Mouse (Mus musculus): ENCODE data around the gene Pbx4. TPM values are rescaled to one million over a fixed set of nuclear protein-coding genes. Genes with fewer than 3 reads are reported as not detected.

The Pbx4 gene
- polyA plus RNA-seq, 1 experiment from 2014 or later: 8.5 TPM

DNA sequence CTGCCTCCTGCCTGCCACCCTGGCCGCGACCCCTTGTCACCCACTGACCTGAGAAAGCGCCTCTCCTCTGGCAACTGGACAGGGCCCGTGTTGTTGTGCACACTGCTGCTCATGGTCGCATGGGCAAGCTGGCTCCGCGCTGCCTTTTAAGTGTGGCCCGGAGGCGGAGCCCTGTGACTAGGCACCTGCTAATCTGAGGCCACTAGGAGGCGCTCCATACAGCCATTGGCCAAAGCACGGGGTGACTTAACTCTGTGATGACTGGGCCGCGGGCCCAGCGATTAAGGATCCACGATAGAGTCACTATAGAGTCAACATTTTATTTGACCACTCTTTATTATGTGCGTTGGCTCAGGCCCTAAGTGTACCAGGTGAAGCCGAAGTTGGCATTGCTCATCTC lies 61.6 kb downstream of the Pbx4 start:
- peaks cover 57% of the 10 kb centered on the region for H3K36me3 ChIP-seq
- H3K4me3 ChIP-seq: no peak overlapping the region
- no peak for ATAC-seq (ENCODE audit: low FRiP score, low read depth)
- H3K4me1 ChIP-seq: peaks cover 35% of the 10 kb centered on the region
- peaks cover 39% of the 10 kb centered on the region for H3K27me3 ChIP-seq
- no peak overlapping the region for H3K9ac ChIP-seq
- H3K9me3 ChIP-seq: no peaks in the 10 kb centered on the region
- WGBS: 45% methylated on average over 17 of the region's 17 CpGs
- H3K4me2 ChIP-seq (replicated peaks): no peak overlapping the region
- no peak overlapping the region for H3K27ac ChIP-seq

DNA sequence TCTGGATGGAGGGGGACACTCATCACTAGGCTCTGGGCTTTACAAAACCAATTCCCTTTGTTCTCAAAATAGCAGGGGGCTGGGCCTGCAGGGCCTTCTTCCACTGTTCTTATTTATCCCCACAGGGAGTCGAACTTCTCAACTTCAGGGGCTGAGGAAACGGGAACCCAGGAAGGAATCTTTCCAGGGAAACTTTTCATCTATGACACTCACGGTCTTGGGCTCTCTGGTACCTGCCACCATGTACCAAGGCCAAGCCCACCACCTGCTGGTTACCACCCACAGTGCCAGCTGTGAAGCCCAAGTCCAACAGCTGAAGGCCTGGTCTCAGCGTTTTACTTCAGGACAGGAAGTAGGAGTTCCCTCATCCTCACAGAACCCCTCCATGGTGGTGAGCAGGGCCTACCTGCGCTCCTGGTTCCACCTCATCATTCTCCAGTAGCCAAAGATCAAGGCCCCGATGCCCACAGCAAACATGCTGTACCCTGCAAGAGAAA lies 62.6 kb downstream of the Pbx4 start:
- peaks cover 29% of the 10 kb centered on the region for H3K27me3 ChIP-seq
- 66% methylated on average over 6 of the region's 6 CpGs for WGBS
- H3K4me1 ChIP-seq: peaks cover 36% of the 10 kb centered on the region
- H3K9ac ChIP-seq: 0 out of 2 replicates have a peak overlapping the region, but pooled peaks have one; percentile 4
- no peak for ATAC-seq (ENCODE audit: low FRiP score, low read depth)
- no peak overlapping the region for H3K4me3 ChIP-seq
- no peak overlapping the region for H3K4me2 ChIP-seq (replicated peaks)
- peaks cover 63% of the 10 kb centered on the region for H3K36me3 ChIP-seq
- no peak overlapping the region for H3K27ac ChIP-seq
- H3K9me3 ChIP-seq: no peaks in the 10 kb centered on the region

DNA sequence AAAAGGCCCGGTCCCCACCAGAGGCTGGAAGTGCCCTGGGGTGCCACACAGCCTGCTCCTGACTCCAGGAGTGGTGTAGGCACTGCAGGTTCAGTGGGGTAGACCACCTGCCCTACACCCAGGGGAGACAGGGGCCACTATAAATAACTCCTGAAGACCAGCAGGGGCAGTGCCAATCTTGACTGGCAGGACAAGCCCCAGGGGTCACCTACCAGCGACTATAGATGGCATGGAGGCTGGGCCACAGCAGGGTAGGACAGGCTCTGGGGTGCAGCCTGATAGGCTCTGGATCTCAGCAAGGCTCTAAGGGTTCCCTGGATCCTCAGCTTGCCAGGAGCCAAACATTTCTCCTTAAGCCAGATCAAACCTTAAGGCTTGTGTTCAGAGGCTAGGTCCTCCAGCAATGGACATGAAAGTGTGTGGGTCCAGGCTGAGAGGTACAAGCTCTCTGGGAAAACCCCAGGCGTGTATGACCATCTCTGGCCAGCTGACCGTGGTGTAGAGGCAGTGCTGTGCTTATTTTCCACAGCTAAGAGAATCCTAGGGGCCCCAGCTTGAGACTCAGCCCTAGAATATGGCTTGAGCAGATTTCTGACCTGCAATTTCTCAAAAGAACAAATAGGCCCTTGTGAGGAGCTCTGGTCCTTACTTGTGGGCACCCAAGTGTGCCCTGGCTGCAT lies 63.6 kb downstream of the Pbx4 start:
- Histone ChIP-seq H3K27me3 (peaks cover 19% of the 10 kb centered on the region), H3K9ac (0 out of 2 replicates have a peak overlapping the region, but pooled peaks have one; percentile 9), H3K9me3 (no peaks in the 10 kb centered on the region), H3K4me2 (replicated peaks) (no peak overlapping the region), H3K27ac (no peak overlapping the region), H3K36me3 (peaks cover 63% of the 10 kb centered on the region), H3K4me1 (peaks cover 45% of the 10 kb centered on the region), H3K4me3 (no peak overlapping the region)
- 70% methylated on average over 4 of the region's 4 CpGs for WGBS
- ATAC-seq (ENCODE audit: low FRiP score, low read depth): no peak

DNA sequence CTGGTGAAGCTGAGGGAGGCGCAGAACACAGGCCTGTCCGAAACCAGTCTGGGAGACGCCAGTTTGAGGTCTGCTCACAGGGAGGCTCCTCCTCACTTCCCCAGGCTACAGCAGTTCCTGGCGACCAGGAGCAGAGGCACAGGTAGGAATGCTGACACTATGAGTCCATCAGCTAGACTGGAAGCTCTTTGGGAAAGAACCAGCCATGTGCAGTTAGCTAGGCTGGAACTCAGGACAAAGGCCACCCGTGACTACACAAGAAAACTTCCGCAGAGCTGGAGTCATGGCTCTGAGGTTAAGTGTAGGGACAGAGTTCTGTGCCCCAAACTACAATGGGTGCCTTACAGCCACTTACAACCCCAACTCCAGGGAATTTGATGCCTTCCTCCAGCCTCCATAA lies 65.6 kb downstream of the Pbx4 start:
- H3K27me3 ChIP-seq: no peaks in the 10 kb centered on the region
- H3K27ac ChIP-seq: no peak overlapping the region
- H3K9me3 ChIP-seq: no peaks in the 10 kb centered on the region
- no peak overlapping the region for H3K4me2 ChIP-seq (replicated peaks)
- H3K4me3 ChIP-seq: no peak overlapping the region
- no peak for ATAC-seq (ENCODE audit: low FRiP score, low read depth)
- 89% methylated on average over 6 of the region's 6 CpGs for WGBS
- H3K9ac ChIP-seq: 0 out of 2 replicates have a peak overlapping the region, but pooled peaks have one; percentile 25
- H3K4me1 ChIP-seq: peaks cover 58% of the 10 kb centered on the region
- H3K36me3 ChIP-seq: peaks cover 55% of the 10 kb centered on the region

DNA sequence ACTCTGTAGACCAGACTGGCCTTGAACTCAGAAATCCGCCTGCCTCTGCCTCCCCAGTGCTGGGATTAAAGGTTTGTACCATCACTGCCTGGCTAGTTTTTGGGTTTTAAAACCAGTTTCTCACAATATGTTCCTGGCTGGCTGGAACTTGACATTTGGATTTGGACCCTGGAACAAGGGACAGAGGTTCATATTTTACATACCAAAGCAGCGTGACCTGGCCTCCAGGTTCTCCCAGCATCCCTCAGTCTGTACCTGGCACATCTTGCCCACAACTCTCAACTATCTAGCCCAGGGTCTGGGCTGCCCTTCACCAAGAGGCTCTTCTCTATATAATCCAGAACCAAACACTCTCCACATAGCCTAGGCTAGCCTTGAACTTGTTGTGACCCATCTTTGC lies 67.6 kb downstream of the Pbx4 start:
- H3K4me2 ChIP-seq (replicated peaks): peak overlapping the region; percentile 99; the same call in 1 of the 2 replicates
- 82% methylated on average over 2 of the region's 2 CpGs for WGBS

DNA sequence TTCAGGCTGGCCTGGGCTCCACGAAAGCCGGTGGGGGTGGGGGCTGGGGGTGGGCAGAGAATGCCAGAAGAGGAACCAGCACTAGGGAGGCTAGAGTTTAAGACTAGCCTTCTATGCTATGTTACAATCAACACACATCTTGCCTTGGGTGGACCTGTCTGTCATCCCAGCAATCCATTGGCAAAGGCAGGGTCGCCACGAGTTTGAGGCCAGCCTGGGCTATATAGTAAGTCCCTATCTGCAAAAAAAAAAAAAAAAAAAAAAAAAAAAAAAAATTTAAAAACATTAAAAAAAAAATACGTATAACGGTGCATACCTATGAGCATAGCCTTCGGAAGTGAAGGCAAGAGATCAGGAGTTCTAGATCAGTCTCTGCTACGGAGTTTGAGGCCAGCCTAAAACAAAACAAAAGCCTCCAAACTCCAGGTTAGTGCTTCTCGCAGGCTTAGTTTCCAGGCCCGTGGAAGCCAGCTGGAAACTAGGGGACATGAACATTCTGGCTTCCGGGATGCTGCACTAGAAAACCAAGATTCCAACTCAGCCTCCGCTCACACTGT lies 68.7 kb downstream of the Pbx4 start:
- Histone ChIP-seq H3K36me3 (peaks cover 29% of the 10 kb centered on the region), H3K4me3 (peak overlapping the region; percentile 61), H3K4me1 (peaks cover 60% of the 10 kb centered on the region), H3K4me2 (replicated peaks) (peak overlapping the region; percentile 99), H3K9ac (peak overlapping the region; percentile 70), H3K27ac (peak overlapping the region; percentile 64), H3K9me3 (no peaks in the 10 kb centered on the region), H3K27me3 (no peaks in the 10 kb centered on the region)
- 19% methylated on average over 12 of the region's 12 CpGs for WGBS
- no peak for ATAC-seq (ENCODE audit: low FRiP score, low read depth)

More for the DNA sequence above, 67.6 kb downstream of the Pbx4 start:
- ATAC-seq (ENCODE audit: low FRiP score, low read depth): no peak
- Histone ChIP-seq H3K4me3 (peak overlapping the region; percentile 61; the same call in 1 of the 2 replicates), H3K4me1 (peaks cover 67% of the 10 kb centered on the region), H3K27ac (no peak overlapping the region), H3K36me3 (peaks cover 35% of the 10 kb centered on the region), H3K27me3 (no peaks in the 10 kb centered on the region), H3K9ac (no peak overlapping the region), H3K9me3 (no peaks in the 10 kb centered on the region)

DNA sequence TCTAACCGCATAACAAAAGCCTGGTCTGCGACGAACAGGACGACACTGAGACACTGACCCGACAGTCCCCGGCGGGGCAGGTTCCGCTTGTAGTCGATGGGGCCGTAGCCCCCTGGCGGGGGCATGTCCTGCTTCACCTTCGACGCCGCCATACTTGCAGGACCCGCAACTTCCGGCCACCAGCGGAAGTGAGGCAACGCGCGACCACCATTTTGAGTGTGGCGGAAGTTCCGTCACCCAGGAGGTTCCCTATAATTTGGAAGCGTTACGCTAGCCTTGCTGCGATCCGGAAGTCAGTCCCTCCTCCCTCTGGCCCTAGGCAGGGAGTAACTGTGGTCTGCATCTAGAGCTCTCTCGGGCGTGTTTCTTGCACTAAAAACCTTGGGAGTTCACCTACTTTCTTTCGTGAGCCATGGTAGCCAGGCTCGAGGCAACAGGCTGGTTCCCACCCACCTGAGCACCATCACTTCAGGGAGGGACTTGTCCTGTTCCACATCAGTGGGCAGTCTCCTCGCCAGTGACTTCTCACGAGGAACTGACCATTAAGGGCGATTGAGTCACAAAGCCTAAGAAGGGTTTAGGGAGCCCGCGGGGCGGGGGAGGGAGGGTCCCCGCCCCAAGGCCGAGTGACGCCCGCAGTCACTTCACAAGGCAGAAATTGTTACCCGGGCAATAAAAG lies 69.3 kb downstream of the Pbx4 start:
- peaks cover 60% of the 10 kb centered on the region for H3K4me1 ChIP-seq
- 2% methylated on average over 41 of the region's 41 CpGs for WGBS
- H3K27ac ChIP-seq: peak overlapping the region; percentile 90
- H3K4me2 ChIP-seq (replicated peaks): peak overlapping the region; percentile 99
- H3K9ac ChIP-seq: peak overlapping the region; percentile 80
- no peaks in the 10 kb centered on the region for H3K9me3 ChIP-seq
- H3K36me3 ChIP-seq: peaks cover 22% of the 10 kb centered on the region
- peak overlapping the region; percentile 61 for H3K4me3 ChIP-seq
- no peaks in the 10 kb centered on the region for H3K27me3 ChIP-seq
- ATAC-seq (ENCODE audit: low FRiP score, low read depth): peak; percentile 76

DNA sequence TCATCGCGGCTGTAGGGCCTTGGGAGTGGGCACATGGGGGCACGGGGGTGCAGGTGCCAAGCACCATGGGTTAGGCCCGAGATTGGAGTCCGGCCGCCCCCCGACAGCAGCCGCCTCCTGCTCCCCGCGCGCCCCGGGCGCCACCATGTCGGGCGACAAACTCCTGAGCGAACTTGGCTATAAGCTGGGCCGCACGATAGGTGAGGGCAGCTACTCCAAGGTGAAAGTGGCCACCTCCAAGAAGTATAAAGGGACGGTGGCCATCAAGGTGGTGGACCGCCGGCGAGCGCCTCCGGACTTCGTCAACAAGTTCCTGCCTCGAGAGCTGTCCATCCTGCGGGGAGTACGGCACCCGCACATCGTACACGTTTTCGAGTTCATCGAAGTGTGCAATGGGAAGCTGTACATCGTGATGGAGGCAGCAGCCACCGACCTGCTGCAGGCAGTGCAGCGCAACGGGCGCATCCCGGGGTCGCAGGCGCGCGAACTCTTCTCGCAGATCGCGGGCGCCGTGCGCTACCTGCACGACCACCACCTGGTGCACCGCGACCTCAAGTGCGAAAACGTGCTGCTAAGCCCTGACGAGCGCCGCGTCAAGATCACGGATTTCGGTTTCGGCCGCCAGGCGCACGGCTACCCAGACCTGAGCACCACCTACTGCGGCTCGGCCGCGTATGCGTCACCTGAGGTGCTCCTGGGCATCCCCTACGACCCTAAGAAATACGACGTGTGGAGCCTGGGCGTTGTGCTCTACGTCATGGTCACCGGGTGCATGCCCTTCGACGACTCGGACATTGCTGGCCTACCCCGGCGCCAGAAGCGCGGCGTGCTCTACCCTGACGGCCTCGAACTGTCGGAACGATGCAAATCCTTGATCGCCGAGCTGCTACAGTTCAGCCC lies 70.1 kb downstream of the Pbx4 start, which contains the start of the genes Tssk6, Ndufa13 and Yjefn3:
Gene Tssk6, plus strand, starts transcription at position 22 of the 900 bp plus-strand sequence.
Gene Ndufa13, minus strand, starts transcription at position 396 of the 900 bp plus-strand sequence.
Gene Yjefn3, minus strand, starts transcription at position 550 of the 900 bp plus-strand sequence.
- Histone ChIP-seq H3K9me3 (no peaks in the 10 kb centered on the region), H3K4me1 (peaks cover 54% of the 10 kb centered on the region), H3K9ac (peak within 1 kb of the TSS; percentile 80), H3K27ac (peak within 1 kb of the TSS; percentile 90), H3K4me3 (peak within 1 kb of the TSS; percentile 61), H3K36me3 (peaks cover 22% of the 10 kb centered on the region), H3K27me3 (no peaks in the 10 kb centered on the region), H3K4me2 (replicated peaks) (peak within 1 kb of the TSS; percentile 99)
- 4% methylated on average over 89 of the region's 89 CpGs for WGBS
- ATAC-seq (ENCODE audit: low FRiP score, low read depth): peak; percentile 7; the same call in 1 of the 2 replicates

DNA sequence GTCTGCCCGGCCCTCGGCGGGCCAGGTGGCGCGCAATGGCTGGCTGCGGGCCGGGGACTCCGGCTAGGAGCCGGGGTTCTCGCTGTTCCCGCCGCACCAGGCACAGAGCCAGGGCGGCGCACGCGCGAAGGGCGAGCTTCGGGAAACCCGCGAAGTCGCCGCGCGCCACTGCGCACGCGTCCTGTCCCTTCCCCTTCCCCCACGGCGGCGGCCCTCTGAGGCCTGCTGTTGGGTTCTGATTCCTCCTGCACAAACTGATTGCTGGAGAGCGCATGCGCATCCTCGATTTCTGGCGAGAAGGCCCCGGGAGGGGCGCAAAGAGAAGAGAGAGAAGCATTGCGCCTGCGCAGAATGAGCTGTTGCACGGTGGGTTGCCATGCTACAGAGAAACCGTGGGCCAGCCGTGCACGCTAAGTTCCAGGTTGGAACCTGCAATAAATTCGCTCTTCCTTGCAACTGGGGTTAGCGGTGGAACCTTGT lies 70.8 kb downstream of the Pbx4 start:
- H3K4me2 ChIP-seq (replicated peaks): peak overlapping the region; percentile 99
- peak overlapping the region; percentile 90 for H3K27ac ChIP-seq
- peaks cover 24% of the 10 kb centered on the region for H3K36me3 ChIP-seq
- H3K27me3 ChIP-seq: no peaks in the 10 kb centered on the region
- H3K9ac ChIP-seq: peak overlapping the region; percentile 80
- peaks cover 47% of the 10 kb centered on the region for H3K4me1 ChIP-seq
- H3K4me3 ChIP-seq: peak overlapping the region; percentile 61
- peak; percentile 88 for ATAC-seq (ENCODE audit: low FRiP score, low read depth)
- no peaks in the 10 kb centered on the region for H3K9me3 ChIP-seq
- under 1% methylated on average over 45 of the region's 45 CpGs for WGBS

DNA sequence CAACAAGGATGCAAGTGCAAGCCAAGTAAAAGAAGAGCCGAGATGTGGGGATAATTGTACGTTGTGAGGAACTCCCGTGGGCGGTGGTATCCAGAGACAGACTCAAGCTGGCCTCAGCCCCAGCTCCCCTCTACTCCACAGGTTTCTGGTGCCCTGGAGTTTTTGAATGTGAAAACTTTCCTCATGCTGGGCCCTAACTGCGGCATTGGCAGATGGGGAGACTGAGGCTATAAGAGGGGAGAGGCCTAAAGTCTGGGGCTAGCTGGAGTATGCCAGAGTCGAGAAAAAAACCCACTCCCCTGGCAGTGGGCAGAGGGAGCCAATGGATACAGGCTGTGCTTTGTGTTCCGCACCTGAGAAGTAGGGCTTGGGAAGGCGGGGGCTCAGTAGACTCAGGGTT lies 71.8 kb downstream of the Pbx4 start:
- no peaks in the 10 kb centered on the region for H3K9me3 ChIP-seq
- H3K4me3 ChIP-seq: peak overlapping the region; percentile 61
- no peak for ATAC-seq (ENCODE audit: low FRiP score, low read depth)
- H3K27ac ChIP-seq: no peak overlapping the region
- peak overlapping the region; percentile 99 for H3K4me2 ChIP-seq (replicated peaks)
- WGBS: 83% methylated on average over 8 of the region's 8 CpGs
- H3K4me1 ChIP-seq: peaks cover 40% of the 10 kb centered on the region
- no peak overlapping the region for H3K9ac ChIP-seq
- no peaks in the 10 kb centered on the region for H3K27me3 ChIP-seq
- peaks cover 23% of the 10 kb centered on the region for H3K36me3 ChIP-seq

DNA sequence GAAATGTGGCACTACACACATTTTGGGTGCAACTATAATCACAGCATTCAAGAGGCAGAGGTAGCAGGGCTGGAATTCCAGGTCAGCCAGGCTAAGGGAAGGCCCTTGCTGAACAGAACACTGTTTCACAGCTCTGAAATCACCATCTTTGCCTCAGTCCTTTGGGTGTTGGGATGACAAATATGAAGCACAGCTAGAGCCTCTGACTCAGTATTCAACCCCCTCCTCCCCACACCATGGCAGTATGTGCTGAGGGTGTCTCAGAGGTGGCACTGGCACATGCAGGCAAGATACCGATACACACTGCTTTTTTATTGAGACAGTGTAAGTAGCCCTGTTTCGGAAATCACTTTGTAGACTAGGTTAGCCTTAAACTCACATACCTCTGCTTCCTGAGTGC lies 74.0 kb downstream of the Pbx4 start:
- no peaks in the 10 kb centered on the region for H3K27me3 ChIP-seq
- H3K4me3 ChIP-seq: no peak overlapping the region
- H3K4me1 ChIP-seq: peaks cover 25% of the 10 kb centered on the region
- WGBS: 80% methylated on average over 2 of the region's 2 CpGs
- H3K36me3 ChIP-seq: peaks cover 42% of the 10 kb centered on the region
- H3K9ac ChIP-seq: peak overlapping the region; percentile 19; the same call in 1 of the 2 replicates
- no peak overlapping the region for H3K4me2 ChIP-seq (replicated peaks)
- no peak for ATAC-seq (ENCODE audit: low FRiP score, low read depth)
- no peak overlapping the region for H3K27ac ChIP-seq
- no peaks in the 10 kb centered on the region for H3K9me3 ChIP-seq
